Mouse (Mus musculus) limb, embryonic 13.5 days (tissue): ENCODE measurements around the gene Ripk1. TPM values are rescaled to one million over a fixed set of nuclear protein-coding genes. Genes with fewer than 3 reads are reported as not detected.
"Not testable (repeated sequence)": the region's sequence is repeated elsewhere in the genome, so short reads cannot be mapped to it uniquely, and the experiment has no call there.

ENCODE experiments used
- ATAC-seq: fragments of 200-750 bp; cut with Nextera tagmentation; 2 replicates; pipeline ENCODE4 v1.8.0; 2017; ENCODE audit warnings: low read depth, moderate number of reproducible peaks, moderate TSS enrichment; ENCODE audit not compliant: low FRiP score
- H3K27ac ChIP-seq: fragments of 300-500 bp; sonication (generic); 2 replicates; pipeline ENCODE4 v1.5.1; 2015; ENCODE audit warnings: inconsistent platforms, mild to moderate bottlenecking, moderate library complexity
- H3K27me3 ChIP-seq: fragments of 300-500 bp; sonication (generic); 2 replicates; pipeline ENCODE4 v1.6.1; 2015; ENCODE audit warnings: mild to moderate bottlenecking, inconsistent platforms
- H3K36me3 ChIP-seq: fragments of 300-500 bp; sonication (generic); 2 replicates; pipeline ENCODE4 v1.6.1; 2015; ENCODE audit warnings: inconsistent platforms, mild to moderate bottlenecking, moderate library complexity
- H3K4me1 ChIP-seq: fragments of 300-500 bp; sonication (generic); 2 replicates; pipeline ENCODE4 v1.6.1; 2015; ENCODE audit warnings: inconsistent platforms
- H3K4me2 ChIP-seq: fragments of 300-500 bp; sonication (generic); replicated peaks from 2 replicates; pipeline ENCODE4 v1.6.1; 2015; ENCODE audit warnings: inconsistent platforms, mild to moderate bottlenecking, moderate library complexity
- H3K4me3 ChIP-seq: fragments of 300-500 bp; sonication (generic); 2 replicates; pipeline ENCODE4 v1.5.1; 2015; ENCODE audit warnings: moderate library complexity, mild to moderate bottlenecking, inconsistent platforms
- H3K9ac ChIP-seq: fragments of 300-500 bp; sonication (generic); 2 replicates; pipeline ENCODE4 v1.6.1; 2015; ENCODE audit warnings: mild to moderate bottlenecking, inconsistent platforms
- H3K9me3 ChIP-seq: fragments of 300-500 bp; sonication (generic); 2 replicates; pipeline ENCODE4 v1.6.1; 2016; ENCODE audit warnings: inconsistent platforms
- WGBS: fragments of 180-500 bp; shearing (Covaris S2); methylation state at CpG from one replicate; pipeline ENCODE4 v1.1.7; 2015; 5-methylcytosine and 5-hydroxymethylcytosine counted together
- polyA plus RNA-seq: library from polyadenylated mRNA; unstranded; fragments of >200 nt; fragmentation: Nextera tagmentation; extraction: Ambion mirVana; gene quantifications from 2 replicates; pipeline ENCODE4 v1.2.1, GENCODE M21; 2015

The Ripk1 gene
- polyA plus RNA-seq, 1 experiment from 2014 or later, result 15.8 TPM

- H3K9ac ChIP-seq, result no peak overlapping the region
- H3K36me3 ChIP-seq, result peaks cover 38% of the 10 kb centered on the region
- H3K27me3 ChIP-seq, result no peaks in the 10 kb centered on the region
- no peak overlapping the region for H3K4me2 ChIP-seq
- no peak overlapping the region for H3K27ac ChIP-seq
- no peak overlapping the region for H3K4me3 ChIP-seq
- 67% methylated on average over 1 of the region's 1 CpGs for WGBS
- 0 out of 2 replicates have a peak, but pooled peaks cover 3% of the 10 kb centered on the region for H3K4me1 ChIP-seq
- no peak for ATAC-seq
- H3K9me3 ChIP-seq, result no peaks in the 10 kb centered on the region
Measured at GRCm38 (mm10) chr13:34066351-34066750, 64.2 kb downstream of the Ripk1 start.

GRCm38 (mm10) chr13:34070296-34070695 lies 68.1 kb downstream of the Ripk1 start:
- Histone ChIP-seq H3K4me3 (no peak overlapping the region), H3K4me1 (0 out of 2 replicates have a peak, but pooled peaks cover 3% of the 10 kb centered on the region), H3K4me2 (no peak overlapping the region), H3K27ac (no peak overlapping the region), H3K27me3 (no peaks in the 10 kb centered on the region), H3K9ac (no peak overlapping the region), H3K9me3 (no peaks in the 10 kb centered on the region), H3K36me3 (peaks cover 27% of the 10 kb centered on the region)
- no peak for ATAC-seq
- WGBS, result 49% methylated on average over 4 of the region's 4 CpGs

- no peak overlapping the region for H3K9ac ChIP-seq
- H3K27ac ChIP-seq, result no peak overlapping the region
- H3K4me1 ChIP-seq, result peaks cover 8% of the 10 kb centered on the region
- H3K4me3 ChIP-seq, result no peak overlapping the region
- H3K4me2 ChIP-seq, result no peak overlapping the region
- no peak for ATAC-seq
- no peaks in the 10 kb centered on the region for H3K9me3 ChIP-seq
- no peaks in the 10 kb centered on the region for H3K27me3 ChIP-seq
- H3K36me3 ChIP-seq, result peaks cover 34% of the 10 kb centered on the region
- 82% methylated on average over 6 of the region's 6 CpGs for WGBS
Measured at GRCm38 (mm10) chr13:34071836-34072235, 69.7 kb downstream of the Ripk1 start.

GRCm38 (mm10) chr13:34072847-34073246 lies 70.7 kb downstream of the Ripk1 start:
- Histone ChIP-seq H3K27me3 (no peaks in the 10 kb centered on the region), H3K9ac (no peak overlapping the region), H3K36me3 (peaks cover 27% of the 10 kb centered on the region), H3K4me2 (no peak overlapping the region), H3K9me3 (no peaks in the 10 kb centered on the region), H3K4me1 (peaks cover 13% of the 10 kb centered on the region), H3K4me3 (no peak overlapping the region), H3K27ac (no peak overlapping the region)
- 69% methylated on average over 3 of the region's 3 CpGs for WGBS
- ATAC-seq, result no peak

- H3K4me2 ChIP-seq, H3K27ac ChIP-seq, H3K27me3 ChIP-seq, ATAC-seq, H3K9ac ChIP-seq, H3K9me3 ChIP-seq, H3K4me3 ChIP-seq: not testable (repeated sequence)
- Histone ChIP-seq H3K4me1 (peaks cover 23% of the 10 kb centered on the region), H3K36me3 (peaks cover 18% of the 10 kb centered on the region)
- 96% methylated on average over 13 of the region's 17 CpGs for WGBS
Measured at GRCm38 (mm10) chr13:34074441-34074840, 72.3 kb downstream of the Ripk1 start.

GRCm38 (mm10) chr13:34075893-34076292 lies 73.7 kb downstream of the Ripk1 start:
- not testable (repeated sequence) for H3K9me3 ChIP-seq, H3K4me3 ChIP-seq, H3K9ac ChIP-seq, H3K27me3 ChIP-seq, H3K27ac ChIP-seq, ATAC-seq
- 82% methylated on average over 6 of the region's 6 CpGs for WGBS
- Histone ChIP-seq H3K4me2 (peak overlapping the region; percentile 79; the same call in 1 of the 2 replicates), H3K4me1 (peaks cover 20% of the 10 kb centered on the region), H3K36me3 (peaks cover 17% of the 10 kb centered on the region)

- peak overlapping the region; percentile 79 for H3K4me2 ChIP-seq
- peak overlapping the region; percentile 43; the same call in 1 of the 2 replicates for H3K9ac ChIP-seq
- H3K9me3 ChIP-seq, result no peaks in the 10 kb centered on the region
- H3K4me3 ChIP-seq, result peak overlapping the region; percentile 64
- H3K27me3 ChIP-seq, result no peaks in the 10 kb centered on the region
- H3K4me1 ChIP-seq, result peaks cover 20% of the 10 kb centered on the region
- peaks cover 12% of the 10 kb centered on the region for H3K36me3 ChIP-seq
- WGBS, result 51% methylated on average over 20 of the region's 20 CpGs
- no peak overlapping the region for H3K27ac ChIP-seq
- ATAC-seq, result peak; percentile 48
Measured at GRCm38 (mm10) chr13:34076561-34077491, 74.7 kb downstream of the Ripk1 start.

GRCm38 (mm10) chr13:34077492-34078271 lies 75.5 kb downstream of the Ripk1 start, which contains the start of gene Tubb2a:
Tubb2a (minus strand) TSS chr13:34078007.
- Histone ChIP-seq H3K9me3 (no peaks in the 10 kb centered on the region), H3K27me3 (no peaks in the 10 kb centered on the region), H3K9ac (peak within 1 kb of the TSS; percentile 75), H3K36me3 (peaks cover 12% of the 10 kb centered on the region), H3K27ac (no peak within 1 kb of the TSS), H3K4me2 (peak within 1 kb of the TSS; percentile 79), H3K4me3 (peak within 1 kb of the TSS; percentile 64), H3K4me1 (peaks cover 20% of the 10 kb centered on the region)
- WGBS, result under 1% methylated on average over 44 of the region's 45 CpGs
- peak; percentile 89 for ATAC-seq

GRCm38 (mm10) chr13:34078500-34079280 lies 76.5 kb downstream of the Ripk1 start:
- Histone ChIP-seq H3K9ac (peak overlapping the region; percentile 75), H3K27me3 (no peaks in the 10 kb centered on the region), H3K36me3 (peaks cover 8% of the 10 kb centered on the region), H3K9me3 (no peaks in the 10 kb centered on the region), H3K4me2 (peak overlapping the region; percentile 79), H3K4me1 (peaks cover 20% of the 10 kb centered on the region), H3K4me3 (peak overlapping the region; percentile 64), H3K27ac (no peak overlapping the region)
- ATAC-seq, result peak; percentile 33; the same call in 1 of the 2 replicates
- 23% methylated on average over 16 of the region's 16 CpGs for WGBS

- 79% methylated on average over 3 of the region's 3 CpGs for WGBS
- Histone ChIP-seq H3K36me3 (peaks cover 8% of the 10 kb centered on the region), H3K9ac (no peak overlapping the region), H3K4me3 (no peak overlapping the region), H3K9me3 (no peaks in the 10 kb centered on the region), H3K4me1 (peaks cover 20% of the 10 kb centered on the region), H3K27me3 (no peaks in the 10 kb centered on the region), H3K27ac (no peak overlapping the region), H3K4me2 (no peak overlapping the region)
- ATAC-seq, result no peak
Measured at GRCm38 (mm10) chr13:34079801-34080200, 77.6 kb downstream of the Ripk1 start.

GRCm38 (mm10) chr13:34081926-34082325 lies 79.8 kb downstream of the Ripk1 start:
- H3K9ac ChIP-seq, result no peak overlapping the region
- no peak overlapping the region for H3K4me2 ChIP-seq
- WGBS, result 81% methylated on average over 4 of the region's 4 CpGs
- no peaks in the 10 kb centered on the region for H3K9me3 ChIP-seq
- peaks cover 14% of the 10 kb centered on the region for H3K4me1 ChIP-seq
- no peak overlapping the region for H3K27ac ChIP-seq
- H3K36me3 ChIP-seq, result no peaks in the 10 kb centered on the region
- ATAC-seq, result no peak
- no peaks in the 10 kb centered on the region for H3K27me3 ChIP-seq
- H3K4me3 ChIP-seq, result no peak overlapping the region
